Mouse (Mus musculus) midbrain, embryonic 10.5 days (tissue): ENCODE measurements around the gene Ypel4. TPM values are rescaled to one million over a fixed set of nuclear protein-coding genes. Genes with fewer than 3 reads are reported as not detected.

Source experiments
- DNase-seq: peaks from one replicate; pipeline ENCODE4 v3.0.0-alpha.2; 2017; ENCODE audit warnings: low spot score
- H3K27ac ChIP-seq: fragments of 300-500 bp; sonication (generic); replicated peaks from 2 replicates; pipeline ENCODE4 v1.5.1; 2016; ENCODE audit warnings: mild to moderate bottlenecking
- H3K27me3 ChIP-seq: fragments of 300-500 bp; sonication (generic); 2 replicates; pipeline ENCODE4 v1.6.1; 2016; ENCODE audit warnings: low read depth, mild to moderate bottlenecking; ENCODE audit not compliant: poor library complexity, severe bottlenecking
- H3K36me3 ChIP-seq: fragments of 300-500 bp; sonication (generic); 2 replicates; pipeline ENCODE4 v1.6.1; 2016; ENCODE audit warnings: mild to moderate bottlenecking, moderate library complexity
- H3K4me1 ChIP-seq: fragments of 300-500 bp; sonication (generic); 2 replicates; pipeline ENCODE4 v1.6.1; 2016
- H3K4me3 ChIP-seq: fragments of 300-500 bp; sonication (generic); 2 replicates; pipeline ENCODE4 v1.5.1; 2016; ENCODE audit warnings: mild to moderate bottlenecking, moderate library complexity
- H3K9me3 ChIP-seq: fragments of 300-500 bp; sonication (generic); replicated peaks from 2 replicates; pipeline ENCODE4 v1.6.1; 2016; ENCODE audit warnings: mild to moderate bottlenecking
- WGBS: fragments of 180-500 bp; shearing (Covaris S2); methylation state at CpG from one replicate; pipeline ENCODE4 v1.1.7; 2016; 5-methylcytosine and 5-hydroxymethylcytosine counted together
- polyA plus RNA-seq: library from polyadenylated mRNA; unstranded; fragments of >200 nt; fragmentation: Nextera tagmentation; extraction: Ambion mirVana; gene quantifications from 2 replicates; pipeline ENCODE4 v1.2.1, GENCODE M21; 2016

The Ypel4 gene
- polyA plus RNA-seq, 1 experiment from 2014 or later = 8.2 TPM

GRCm38 (mm10) chr2:84734351-84734864 lies 550 bp downstream of the Ypel4 start:
- DNase-seq = peak; percentile 68
- H3K9me3 ChIP-seq = no peaks in the 10 kb centered on the region
- under 1% methylated on average over 11 of the region's 11 CpGs for WGBS
- H3K27ac ChIP-seq = peak overlapping the region; percentile 92
- no peaks in the 10 kb centered on the region for H3K27me3 ChIP-seq
- no peaks in the 10 kb centered on the region for H3K36me3 ChIP-seq
- H3K4me3 ChIP-seq = peak overlapping the region; percentile 66
- peaks cover 63% of the 10 kb centered on the region for H3K4me1 ChIP-seq

- peak overlapping the region; percentile 66 for H3K4me3 ChIP-seq
- no peaks in the 10 kb centered on the region for H3K9me3 ChIP-seq
- peak overlapping the region; percentile 92 for H3K27ac ChIP-seq
- H3K4me1 ChIP-seq = peaks cover 68% of the 10 kb centered on the region
- no peak for DNase-seq
- 4% methylated on average over 2 of the region's 2 CpGs for WGBS
- peaks cover under 1% of the 10 kb centered on the region for H3K36me3 ChIP-seq
- H3K27me3 ChIP-seq = no peaks in the 10 kb centered on the region
Measured at GRCm38 (mm10) chr2:84734919-84735318, 1.1 kb downstream of the Ypel4 start.

GRCm38 (mm10) chr2:84735346-84735920 lies 1.6 kb downstream of the Ypel4 start:
- H3K9me3 ChIP-seq = no peaks in the 10 kb centered on the region
- H3K4me1 ChIP-seq = peaks cover 73% of the 10 kb centered on the region
- WGBS = 22% methylated on average over 7 of the region's 7 CpGs
- peak; percentile 46 for DNase-seq
- H3K27me3 ChIP-seq = no peaks in the 10 kb centered on the region
- peak overlapping the region; percentile 66 for H3K4me3 ChIP-seq
- H3K36me3 ChIP-seq = peaks cover 6% of the 10 kb centered on the region
- H3K27ac ChIP-seq = peak overlapping the region; percentile 92

GRCm38 (mm10) chr2:84736312-84737161 lies 2.7 kb downstream of the Ypel4 start:
- Histone ChIP-seq H3K36me3 (peaks cover 17% of the 10 kb centered on the region), H3K4me1 (peaks cover 84% of the 10 kb centered on the region), H3K9me3 (no peaks in the 10 kb centered on the region), H3K27ac (peak overlapping the region; percentile 92), H3K4me3 (peak overlapping the region; percentile 66), H3K27me3 (no peaks in the 10 kb centered on the region)
- DNase-seq = peak; percentile 54
- 7% methylated on average over 27 of the region's 27 CpGs for WGBS

- Histone ChIP-seq H3K4me1 (peaks cover 94% of the 10 kb centered on the region), H3K9me3 (no peaks in the 10 kb centered on the region), H3K36me3 (peaks cover 23% of the 10 kb centered on the region), H3K4me3 (peak overlapping the region; percentile 66), H3K27me3 (no peaks in the 10 kb centered on the region), H3K27ac (peak overlapping the region; percentile 92)
- WGBS = 3% methylated on average over 8 of the region's 8 CpGs
- DNase-seq = peak; percentile 75
Measured at GRCm38 (mm10) chr2:84737451-84737925, 3.6 kb downstream of the Ypel4 start.

GRCm38 (mm10) chr2:84738271-84738911 lies 4.5 kb downstream of the Ypel4 start:
- peaks cover 93% of the 10 kb centered on the region for H3K4me1 ChIP-seq
- no peaks in the 10 kb centered on the region for H3K9me3 ChIP-seq
- H3K36me3 ChIP-seq = peaks cover 23% of the 10 kb centered on the region
- WGBS = 1% methylated on average over 12 of the region's 12 CpGs
- peak overlapping the region; percentile 92 for H3K27ac ChIP-seq
- H3K27me3 ChIP-seq = no peaks in the 10 kb centered on the region
- DNase-seq = peak; percentile 72
- H3K4me3 ChIP-seq = peak overlapping the region; percentile 66

GRCm38 (mm10) chr2:84740608-84741333 lies 6.9 kb downstream of the Ypel4 start:
- H3K27me3 ChIP-seq = no peaks in the 10 kb centered on the region
- H3K9me3 ChIP-seq = no peaks in the 10 kb centered on the region
- WGBS = 81% methylated on average over 15 of the region's 15 CpGs
- peak; percentile 25 for DNase-seq
- peaks cover 80% of the 10 kb centered on the region for H3K4me1 ChIP-seq
- H3K27ac ChIP-seq = peak overlapping the region; percentile 100
- H3K4me3 ChIP-seq = peak overlapping the region; percentile 92
- H3K36me3 ChIP-seq = peaks cover 23% of the 10 kb centered on the region

GRCm38 (mm10) chr2:84741841-84742450 lies 8.1 kb downstream of the Ypel4 start:
- DNase-seq = no peak
- no peaks in the 10 kb centered on the region for H3K9me3 ChIP-seq
- 2% methylated on average over 5 of the region's 5 CpGs for WGBS
- peak overlapping the region; percentile 92 for H3K4me3 ChIP-seq
- H3K27me3 ChIP-seq = peaks cover 5% of the 10 kb centered on the region; the same call in 1 of the 2 replicates
- peaks cover 68% of the 10 kb centered on the region for H3K4me1 ChIP-seq
- H3K36me3 ChIP-seq = peaks cover 23% of the 10 kb centered on the region
- peak overlapping the region; percentile 100 for H3K27ac ChIP-seq

GRCm38 (mm10) chr2:84742451-84743283 lies 8.8 kb downstream of the Ypel4 start:
- DNase-seq = peak; percentile 98
- under 1% methylated on average over 26 of the region's 26 CpGs for WGBS
- peak overlapping the region; percentile 100 for H3K27ac ChIP-seq
- H3K36me3 ChIP-seq = peaks cover 23% of the 10 kb centered on the region
- no peaks in the 10 kb centered on the region for H3K9me3 ChIP-seq
- H3K4me1 ChIP-seq = peaks cover 61% of the 10 kb centered on the region
- H3K4me3 ChIP-seq = peak overlapping the region; percentile 92
- H3K27me3 ChIP-seq = peaks cover 8% of the 10 kb centered on the region

GRCm38 (mm10) chr2:84743561-84743960 lies 9.7 kb downstream of the Ypel4 start, which contains the start of gene Gm19426:
Gene Gm19426, minus strand, starts transcription at chr2:84743655.
- peaks cover 8% of the 10 kb centered on the region for H3K27me3 ChIP-seq
- H3K36me3 ChIP-seq = peaks cover 23% of the 10 kb centered on the region
- DNase-seq = peak; percentile 95
- peaks cover 52% of the 10 kb centered on the region for H3K4me1 ChIP-seq
- H3K27ac ChIP-seq = peak within 1 kb of the TSS; percentile 100
- peak within 1 kb of the TSS; percentile 92 for H3K4me3 ChIP-seq
- under 1% methylated on average over 25 of the region's 25 CpGs for WGBS
- H3K9me3 ChIP-seq = no peaks in the 10 kb centered on the region

GRCm38 (mm10) chr2:84744126-84744525 lies 10.3 kb downstream of the Ypel4 start:
- Histone ChIP-seq H3K36me3 (peaks cover 23% of the 10 kb centered on the region), H3K4me1 (peaks cover 46% of the 10 kb centered on the region), H3K27me3 (peaks cover 8% of the 10 kb centered on the region), H3K4me3 (peak overlapping the region; percentile 92), H3K27ac (peak overlapping the region; percentile 100), H3K9me3 (no peaks in the 10 kb centered on the region)
- DNase-seq = no peak
- under 1% methylated on average over 10 of the region's 10 CpGs for WGBS
